Mouse (Mus musculus) heart, postnatal 0 days (tissue): ENCODE measurements at regions not wholly inside any gene's neighbourhood (a gene's known extent, or its start where the extent isn't known, plus 50 kb on each side); places are given as distances from the start of the nearest gene placed in this dataset.
"Not testable (repeated sequence)": the region's sequence is repeated elsewhere in the genome, so short reads cannot be mapped to it uniquely, and the experiment has no call there.

ENCODE experiments used
- ATAC-seq: fragments of 200-750 bp; cut with Nextera tagmentation; 2 replicates; pipeline ENCODE4 v1.8.0; 2017; ENCODE audit warnings: low read depth, moderate number of reproducible peaks, moderate library complexity; ENCODE audit not compliant: insufficient read depth
- DNase-seq: peaks from one replicate; pipeline ENCODE4 v3.0.0-alpha.2; 2016; ENCODE audit warnings: low spot score
- H3K27ac ChIP-seq: fragments of 300-500 bp; sonication (generic); 2 replicates; pipeline ENCODE4 v1.5.1; 2014; ENCODE audit warnings: low read depth, mild to moderate bottlenecking
- H3K27me3 ChIP-seq: fragments of 300-500 bp; sonication (generic); 2 replicates; pipeline ENCODE4 v1.6.1; 2014; ENCODE audit warnings: low read length, mixed read lengths; ENCODE audit not compliant: control insufficient read depth, insufficient read depth
- H3K36me3 ChIP-seq: fragments of 300-500 bp; sonication (generic); replicated peaks from 2 replicates; pipeline ENCODE4 v1.6.1; 2014; ENCODE audit warnings: low read length, mixed read lengths; ENCODE audit not compliant: control insufficient read depth, insufficient read depth
- H3K4me1 ChIP-seq: fragments of 300-500 bp; sonication (generic); 2 replicates; pipeline ENCODE4 v1.6.1; 2014; ENCODE audit warnings: antibody characterized with exemption; ENCODE audit not compliant: control insufficient read depth, insufficient read depth
- H3K4me2 ChIP-seq: fragments of 300-500 bp; sonication (generic); 2 replicates; pipeline ENCODE4 v1.6.1; 2014; ENCODE audit warnings: low read depth, mild to moderate bottlenecking, low read length, moderate library complexity
- H3K4me3 ChIP-seq: fragments of 300-500 bp; sonication (generic); 2 replicates; pipeline ENCODE4 v1.5.1; 2014; ENCODE audit warnings: low read depth, low read length
- H3K9ac ChIP-seq: fragments of 300-500 bp; sonication (generic); replicated peaks from 2 replicates; pipeline ENCODE4 v1.6.1; 2014; ENCODE audit warnings: low read depth, low read length, mixed read lengths
- H3K9me3 ChIP-seq: fragments of 300-500 bp; sonication (generic); replicated peaks from 2 replicates; pipeline ENCODE4 v1.6.1; 2016; ENCODE audit warnings: low read length; ENCODE audit not compliant: control insufficient read depth
- CTCF ChIP-seq: IDR thresholded peaks from 2 replicates; pipeline ENCODE4 v1.5.1; 2016; ENCODE audit warnings: antibody characterized with exemption, control low read depth, low read depth
- EP300 ChIP-seq: IDR thresholded peaks from 2 replicates; pipeline ENCODE4 v1.6.1; 2016; ENCODE audit warnings: antibody characterized with exemption, low read depth
- WGBS: fragments of 180-500 bp; shearing (Covaris S2); extraction: QIAGEN DNeasy Blood & Tissue Kit; methylation state at CpG from one replicate; pipeline ENCODE4 v1.1.7; 2014; 5-methylcytosine and 5-hydroxymethylcytosine counted together

GRCm38 (mm10) chr3:49586531-49587168 is 170.5 kb downstream of the Pcdh18 start:
- 77% methylated on average over 6 of the region's 6 CpGs for WGBS
- no peaks in the 10 kb centered on the region for H3K9me3 ChIP-seq
- H3K27ac ChIP-seq = no peak overlapping the region
- H3K9ac ChIP-seq = no peak overlapping the region
- H3K4me1 ChIP-seq = peaks cover 3% of the 10 kb centered on the region; the same call in 1 of the 2 replicates
- no peak overlapping the region for H3K4me3 ChIP-seq
- H3K27me3 ChIP-seq = no peaks in the 10 kb centered on the region
- no peaks in the 10 kb centered on the region for H3K36me3 ChIP-seq
- TF ChIP-seq CTCF = no peak
- no peak for TF ChIP-seq EP300
- no peak for DNase-seq
- no peak overlapping the region for H3K4me2 ChIP-seq
- no peak for ATAC-seq

- not testable (repeated sequence) for H3K27ac ChIP-seq, H3K4me1 ChIP-seq, H3K27me3 ChIP-seq, H3K9ac ChIP-seq, DNase-seq, ATAC-seq, H3K4me3 ChIP-seq, H3K36me3 ChIP-seq, H3K4me2 ChIP-seq, H3K9me3 ChIP-seq
These were observed 171.2 kb downstream of the Pcdh18 start for GRCm38 (mm10) chr3:49585962-49586361.

- 83% methylated on average over 8 of the region's 8 CpGs for WGBS
- Histone ChIP-seq H3K4me2 (no peak overlapping the region), H3K4me3 (no peak overlapping the region), H3K9me3 (no peaks in the 10 kb centered on the region), H3K36me3 (no peaks in the 10 kb centered on the region), H3K27ac (no peak overlapping the region), H3K4me1 (no peaks in the 10 kb centered on the region), H3K27me3 (no peaks in the 10 kb centered on the region), H3K9ac (no peak overlapping the region)
- ATAC-seq = no peak
- TF ChIP-seq CTCF (no peak), EP300 (no peak)
- DNase-seq = no peak
These were observed 190.1 kb downstream of the Pcdh18 start for GRCm38 (mm10) chr3:49566769-49567729.

GRCm38 (mm10) chr3:49527642-49528041 is 229.5 kb downstream of the Pcdh18 start:
- no peak overlapping the region for H3K9ac ChIP-seq
- H3K4me1 ChIP-seq = no peaks in the 10 kb centered on the region
- no peak overlapping the region for H3K27ac ChIP-seq
- H3K4me3 ChIP-seq = no peak overlapping the region
- no peak overlapping the region for H3K4me2 ChIP-seq
- ATAC-seq = no peak
- no peak for DNase-seq
- H3K36me3 ChIP-seq = no peaks in the 10 kb centered on the region
- TF ChIP-seq CTCF (no peak), EP300 (no peak)
- H3K27me3 ChIP-seq = no peaks in the 10 kb centered on the region
- H3K9me3 ChIP-seq = no peaks in the 10 kb centered on the region

GRCm38 (mm10) chr3:49520088-49520487 is 237.0 kb downstream of the Pcdh18 start:
- WGBS = 61% methylated on average over 2 of the region's 2 CpGs
- Histone ChIP-seq H3K4me2 (no peak overlapping the region), H3K9ac (no peak overlapping the region), H3K4me3 (no peak overlapping the region), H3K4me1 (no peaks in the 10 kb centered on the region), H3K9me3 (no peaks in the 10 kb centered on the region), H3K36me3 (no peaks in the 10 kb centered on the region), H3K27me3 (no peaks in the 10 kb centered on the region), H3K27ac (no peak overlapping the region)
- ATAC-seq = no peak
- no peak for DNase-seq
- TF ChIP-seq CTCF (no peak), EP300 (no peak)
